Mouse (Mus musculus) splenic B cell, adult 2 months (primary cell): ENCODE results near the gene Cdk14.

Experiments
- DNase-seq: peaks from one replicate; pipeline ENCODE4 v3.0.0-alpha.2; 2011; ENCODE audit warnings: low read depth, low spot score
- H3K27me3 ChIP-seq: 2 replicates; pipeline ENCODE4 v1.6.1; 2012; ENCODE audit warnings: mild to moderate bottlenecking, low read length, moderate library complexity, mixed read lengths; ENCODE audit not compliant: control insufficient read depth, poor library complexity, insufficient read depth, severe bottlenecking
- H3K36me3 ChIP-seq: 2 replicates; pipeline ENCODE4 v1.6.1; 2012; ENCODE audit warnings: mild to moderate bottlenecking, low read length, moderate library complexity, mixed read lengths; ENCODE audit not compliant: control insufficient read depth, poor library complexity, insufficient read depth, severe bottlenecking

The Cdk14 gene

DNA sequence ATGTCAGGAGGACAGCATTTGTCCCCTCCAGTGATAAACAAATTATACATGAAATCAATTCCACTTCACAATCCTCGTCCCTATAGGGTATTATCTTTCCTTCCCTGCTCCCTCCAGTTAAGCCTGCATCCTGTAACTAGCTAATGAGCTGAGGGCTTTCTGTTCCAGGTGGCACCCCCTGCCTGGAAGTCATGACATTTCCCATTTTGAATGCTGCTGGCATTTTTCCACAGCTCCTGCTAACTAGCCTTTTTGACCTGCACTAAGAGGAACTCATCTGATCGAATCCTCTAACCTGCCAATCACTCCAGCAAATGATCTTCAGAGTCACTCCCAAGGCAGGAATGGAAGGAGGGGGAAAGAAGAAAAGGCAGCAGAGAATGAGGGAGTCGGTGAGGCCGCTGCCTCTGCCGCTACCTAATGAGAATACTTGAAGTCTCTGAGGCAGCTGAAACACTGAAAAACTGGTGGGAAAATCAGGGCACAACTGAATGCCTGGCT, 542.9 kb downstream of the Cdk14 start:
- H3K36me3 ChIP-seq: no peaks in the 10 kb centered on the region
- DNase-seq: no peak

DNA sequence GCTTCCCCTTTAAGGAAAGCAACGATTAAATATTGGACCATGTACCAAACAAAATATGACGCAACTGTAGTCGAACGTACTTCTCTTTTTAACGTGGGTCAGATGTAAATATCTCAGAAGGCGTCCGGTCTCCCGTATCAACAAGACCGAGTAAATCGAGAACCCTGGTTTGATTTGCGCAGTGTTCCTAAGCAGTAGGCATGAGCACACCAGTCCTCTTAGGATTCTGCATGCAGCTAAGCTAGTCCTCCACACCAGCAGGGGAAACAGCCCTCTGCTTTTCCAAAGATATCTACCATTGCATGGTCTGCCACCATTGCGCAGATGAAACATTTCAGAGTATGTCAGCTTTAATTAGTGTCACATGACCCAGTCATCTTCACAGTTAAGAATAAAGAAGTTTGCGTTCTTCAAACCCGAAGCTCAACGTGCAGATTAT, 543.4 kb downstream of the Cdk14 start:
- no peak for DNase-seq

More for the DNA sequence above, 542.9 kb downstream of the Cdk14 start:
- no peaks in the 10 kb centered on the region for H3K27me3 ChIP-seq

DNA sequence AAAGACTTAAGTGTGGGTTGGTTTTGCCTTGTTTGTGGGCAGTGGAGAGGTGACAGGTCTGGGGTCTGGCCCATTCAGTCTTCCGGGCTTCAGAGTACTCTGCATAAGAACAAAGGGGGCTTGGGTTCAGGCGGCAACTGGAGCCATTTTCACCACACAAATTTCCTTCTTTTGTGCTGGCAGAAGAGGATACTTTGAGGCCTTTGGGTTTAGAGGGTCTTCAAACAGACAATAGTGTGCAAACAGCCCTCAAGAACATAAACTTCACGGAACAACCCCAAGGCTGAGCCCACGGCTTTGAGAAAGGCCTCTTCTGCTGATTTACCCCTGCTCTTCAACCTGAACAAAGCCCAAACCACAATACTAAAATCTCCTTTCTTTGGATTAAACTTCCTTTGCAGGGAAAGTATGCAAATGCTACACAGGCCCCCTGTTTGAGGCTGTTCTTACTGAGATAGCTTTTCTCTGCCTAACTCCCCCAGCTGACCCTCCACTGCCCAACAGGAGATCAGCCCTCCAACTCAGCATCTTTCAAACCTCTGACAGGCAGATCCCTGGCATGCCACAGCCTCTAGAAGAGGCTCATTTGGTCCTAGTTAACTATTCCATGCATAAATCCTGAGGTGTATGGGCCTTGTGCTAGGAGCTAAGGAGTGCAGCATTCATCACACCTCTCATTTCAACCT, 549.9 kb downstream of the Cdk14 start:
- Histone ChIP-seq H3K27me3 (no peaks in the 10 kb centered on the region), H3K36me3 (no peaks in the 10 kb centered on the region)
- DNase-seq: no peak

More for the DNA sequence above, 543.4 kb downstream of the Cdk14 start:
- Histone ChIP-seq H3K27me3 (no peaks in the 10 kb centered on the region), H3K36me3 (no peaks in the 10 kb centered on the region)

DNA sequence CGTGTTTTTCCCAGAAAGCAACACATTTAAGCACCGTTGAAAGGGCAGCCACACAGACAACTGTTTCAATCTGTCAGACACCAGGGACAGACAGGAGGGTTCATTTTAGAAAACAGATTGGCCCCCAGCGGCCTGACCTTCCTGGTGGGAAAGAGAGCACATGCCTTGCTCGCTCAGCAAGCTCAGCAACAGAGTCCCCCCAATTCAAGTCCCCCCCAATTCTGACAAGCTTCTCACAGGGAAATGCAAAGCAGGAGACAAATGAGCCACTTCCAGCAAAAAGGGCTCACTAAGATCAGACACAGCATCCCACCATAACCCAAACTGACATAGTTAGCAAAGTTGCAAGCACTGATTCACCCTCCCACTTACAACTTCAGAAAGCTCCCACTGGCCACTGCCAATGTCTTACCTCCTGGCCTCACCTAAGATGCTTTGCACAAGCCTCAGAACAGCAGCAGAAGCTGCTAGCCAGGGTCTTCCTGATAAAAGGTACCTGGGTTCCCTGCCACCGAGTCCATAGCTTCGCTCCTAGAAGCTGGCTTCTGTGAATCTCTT, 551.5 kb downstream of the Cdk14 start:
- DNase-seq: no peak
- Histone ChIP-seq H3K36me3 (no peaks in the 10 kb centered on the region), H3K27me3 (no peaks in the 10 kb centered on the region)

DNA sequence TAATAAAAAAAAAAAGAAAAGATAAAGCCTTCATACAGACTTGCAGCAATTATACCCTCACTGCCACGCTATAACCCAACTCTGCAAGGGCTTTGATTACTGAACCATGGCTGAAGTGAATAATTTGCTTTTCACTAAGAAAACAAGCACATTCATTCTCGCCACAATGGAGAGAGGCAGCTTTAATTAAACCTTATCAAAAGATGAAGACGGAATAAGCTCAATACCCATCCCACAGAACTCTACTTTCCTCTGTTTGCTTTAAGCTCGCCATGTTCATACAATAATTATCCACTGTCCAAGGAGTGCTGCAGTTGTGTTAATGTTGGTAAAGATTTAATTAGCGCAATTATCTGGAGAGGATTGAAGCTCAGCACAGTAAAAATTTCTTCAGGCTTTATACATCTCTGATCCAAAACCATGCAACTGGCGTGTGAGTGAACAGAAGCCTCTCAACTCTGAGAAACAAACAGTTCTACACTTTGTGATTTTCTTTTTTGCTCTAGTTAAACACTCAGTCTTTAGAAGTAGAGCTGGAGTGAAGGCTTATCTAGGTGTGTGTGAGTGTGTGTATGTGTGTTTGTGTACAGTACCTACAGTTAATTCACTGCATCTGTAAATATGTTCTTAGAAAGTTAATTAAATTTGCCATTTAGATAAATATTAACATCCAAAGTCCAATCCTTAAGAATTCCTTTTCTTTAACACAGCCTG, 552.1 kb downstream of the Cdk14 start:
- no peak for DNase-seq
- Histone ChIP-seq H3K27me3 (no peaks in the 10 kb centered on the region), H3K36me3 (no peaks in the 10 kb centered on the region)

DNA sequence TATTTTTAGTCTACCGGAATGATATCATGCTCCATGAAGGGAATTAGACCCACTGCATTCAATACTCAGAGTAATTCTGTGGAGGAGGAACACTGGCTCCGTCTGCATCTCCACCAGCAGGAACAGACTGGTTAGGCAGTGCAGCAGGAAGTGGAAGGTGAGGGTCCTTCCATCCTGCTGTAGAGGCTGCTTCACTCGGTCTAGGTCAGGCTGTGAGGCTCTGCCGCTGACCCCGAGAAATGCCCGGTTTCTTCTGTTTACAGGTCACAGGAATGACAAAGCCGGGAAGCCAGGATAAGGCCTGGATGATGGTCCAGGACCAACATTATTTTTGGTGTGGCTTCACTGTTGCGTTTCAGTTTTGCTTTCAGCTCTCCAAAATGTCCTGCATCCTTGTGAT, 553.2 kb downstream of the Cdk14 start:
- DNase-seq: no peak
- H3K27me3 ChIP-seq: no peaks in the 10 kb centered on the region
- H3K36me3 ChIP-seq: no peaks in the 10 kb centered on the region

DNA sequence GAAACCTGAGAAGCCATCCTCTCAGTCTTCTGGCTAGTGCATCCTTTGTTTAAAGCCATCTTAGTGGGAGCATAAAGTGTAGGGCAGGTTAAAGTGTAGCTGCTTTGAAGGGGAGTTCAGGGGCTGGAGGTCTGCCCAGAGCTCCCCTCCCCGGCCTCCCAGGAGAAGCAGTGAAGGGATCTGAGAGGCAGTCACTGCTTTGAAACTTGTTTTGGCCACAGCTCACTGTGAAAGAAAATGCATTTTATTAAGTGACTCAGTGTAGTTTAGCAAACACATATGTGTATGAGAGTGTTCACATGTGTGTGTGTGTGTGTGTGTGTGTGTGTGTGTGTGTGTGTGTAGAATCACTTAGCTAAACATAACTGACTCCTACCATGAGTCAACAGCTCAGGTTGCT, 554.0 kb downstream of the Cdk14 start:
- no peak for DNase-seq
- Histone ChIP-seq H3K36me3 (no peaks in the 10 kb centered on the region), H3K27me3 (no peaks in the 10 kb centered on the region)

DNA sequence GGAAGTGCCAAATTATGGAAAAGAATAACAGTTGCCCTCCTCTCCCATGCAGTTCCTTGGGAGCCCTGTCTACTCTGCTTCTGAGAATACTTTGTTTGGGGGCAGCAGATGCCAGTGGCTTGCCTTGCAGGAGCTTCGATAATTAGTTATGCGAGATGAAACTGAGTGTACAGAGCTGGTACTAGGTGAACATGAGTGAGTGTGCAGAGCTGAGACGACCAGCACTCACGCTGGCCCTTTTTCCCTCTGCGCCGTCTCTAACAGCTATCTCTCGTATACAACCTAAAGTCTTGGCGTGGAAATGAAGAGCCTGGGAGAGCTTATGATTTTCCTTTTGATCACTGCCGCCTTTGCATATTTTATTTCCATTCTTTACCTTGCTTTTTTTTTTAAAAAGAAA, 558.5 kb downstream of the Cdk14 start:
- no peaks in the 10 kb centered on the region for H3K36me3 ChIP-seq
- no peak for DNase-seq

DNA sequence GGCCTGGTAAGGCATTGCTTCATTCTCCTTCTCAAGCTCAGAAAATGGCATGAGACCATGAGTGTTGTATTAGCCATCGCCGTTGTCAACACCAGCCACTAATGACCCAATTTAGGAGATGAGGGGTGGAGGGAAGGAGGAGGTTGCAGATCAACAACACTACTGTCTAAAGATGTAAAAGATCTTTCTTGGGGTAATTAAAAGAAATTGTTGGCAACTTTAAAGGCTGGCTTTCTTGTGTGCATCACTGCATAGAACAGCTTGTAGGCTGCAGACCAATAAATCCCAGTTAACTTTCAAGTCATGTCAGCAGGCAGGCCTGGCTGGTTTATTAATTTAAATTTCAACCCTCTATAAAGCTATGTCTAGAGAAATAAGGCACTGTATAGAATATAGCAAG, 559.0 kb downstream of the Cdk14 start:
- Histone ChIP-seq H3K27me3 (no peaks in the 10 kb centered on the region), H3K36me3 (no peaks in the 10 kb centered on the region)
- no peak for DNase-seq

More for the DNA sequence above, 558.5 kb downstream of the Cdk14 start:
- H3K27me3 ChIP-seq: no peaks in the 10 kb centered on the region

DNA sequence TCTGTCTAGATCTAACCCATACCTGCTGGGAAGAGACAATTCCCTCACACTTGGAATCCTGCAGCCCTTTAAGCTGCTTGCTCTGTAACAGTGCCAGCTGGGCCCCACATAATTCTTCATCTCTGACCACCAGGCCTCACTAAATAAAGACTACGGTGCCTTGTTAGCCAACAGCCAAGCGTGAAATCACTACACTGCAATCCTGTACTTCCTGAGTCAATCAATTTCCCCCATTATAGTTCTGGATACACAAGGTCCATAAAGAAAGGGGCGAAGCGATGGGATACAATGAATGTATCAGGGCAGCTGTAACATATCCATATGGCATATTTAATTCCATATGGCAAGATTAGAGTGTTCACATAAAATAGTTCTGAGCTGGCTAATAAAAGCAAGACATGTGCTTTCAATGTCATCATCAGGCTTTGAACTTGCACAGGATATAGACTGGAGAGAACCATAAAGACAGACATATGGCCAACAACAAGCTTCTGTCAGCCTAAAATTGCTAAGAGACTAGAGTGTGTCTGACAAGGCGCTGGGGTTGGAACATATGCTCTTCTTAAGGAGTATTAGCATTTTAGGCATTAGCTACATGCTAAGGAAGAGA, 562.0 kb downstream of the Cdk14 start:
- Histone ChIP-seq H3K36me3 (no peaks in the 10 kb centered on the region), H3K27me3 (no peaks in the 10 kb centered on the region)
- no peak for DNase-seq

DNA sequence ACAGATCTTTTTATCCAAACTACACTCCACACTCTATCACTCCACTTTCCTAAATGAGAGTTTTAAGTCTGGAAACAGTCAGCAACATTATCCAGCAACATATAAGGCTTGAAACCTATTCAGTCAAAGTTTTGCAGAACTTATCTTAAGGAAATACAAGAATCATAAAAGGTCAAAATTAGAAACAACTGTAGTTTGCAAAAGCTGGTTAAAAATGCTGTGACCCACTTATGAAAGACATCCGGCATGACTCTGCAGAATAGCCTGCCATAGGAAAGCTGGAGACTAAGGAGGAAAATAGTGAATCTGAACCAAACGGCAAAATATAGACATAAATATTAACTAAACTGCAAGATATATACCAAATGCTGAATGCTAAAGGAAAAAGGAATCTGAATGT, 566.6 kb downstream of the Cdk14 start:
- Histone ChIP-seq H3K27me3 (no peaks in the 10 kb centered on the region), H3K36me3 (no peaks in the 10 kb centered on the region)
- no peak for DNase-seq

DNA sequence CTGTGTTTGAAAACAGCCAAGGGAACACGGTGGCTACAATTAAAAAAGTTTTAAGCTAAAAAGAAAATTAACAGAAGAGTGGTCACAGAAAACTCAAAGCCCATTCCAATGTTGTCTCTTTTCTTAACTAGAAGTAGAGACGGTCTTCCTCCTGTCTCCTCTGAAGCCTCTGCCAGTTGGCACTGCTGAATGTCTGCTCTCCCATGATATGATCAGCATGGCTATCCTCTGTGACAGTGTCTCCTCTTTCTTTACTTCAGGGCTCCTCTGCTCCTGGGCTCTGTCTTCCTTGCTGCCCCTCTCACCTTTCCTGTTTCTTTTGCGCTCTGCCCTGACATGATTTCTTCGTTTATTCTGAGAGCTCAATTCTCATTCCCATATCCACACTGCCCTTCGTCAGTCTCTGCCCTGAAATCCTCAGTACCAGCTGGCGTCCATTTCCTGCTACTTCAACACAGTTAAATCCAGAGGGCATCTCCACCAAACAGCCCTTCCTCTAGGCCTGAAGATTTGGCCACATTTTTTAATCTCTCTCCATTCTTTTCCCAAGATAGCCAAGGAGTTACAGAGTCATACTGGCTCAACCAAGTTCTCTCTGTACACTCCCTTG, 567.3 kb downstream of the Cdk14 start:
- Histone ChIP-seq H3K27me3 (no peaks in the 10 kb centered on the region), H3K36me3 (no peaks in the 10 kb centered on the region)
- no peak for DNase-seq

DNA sequence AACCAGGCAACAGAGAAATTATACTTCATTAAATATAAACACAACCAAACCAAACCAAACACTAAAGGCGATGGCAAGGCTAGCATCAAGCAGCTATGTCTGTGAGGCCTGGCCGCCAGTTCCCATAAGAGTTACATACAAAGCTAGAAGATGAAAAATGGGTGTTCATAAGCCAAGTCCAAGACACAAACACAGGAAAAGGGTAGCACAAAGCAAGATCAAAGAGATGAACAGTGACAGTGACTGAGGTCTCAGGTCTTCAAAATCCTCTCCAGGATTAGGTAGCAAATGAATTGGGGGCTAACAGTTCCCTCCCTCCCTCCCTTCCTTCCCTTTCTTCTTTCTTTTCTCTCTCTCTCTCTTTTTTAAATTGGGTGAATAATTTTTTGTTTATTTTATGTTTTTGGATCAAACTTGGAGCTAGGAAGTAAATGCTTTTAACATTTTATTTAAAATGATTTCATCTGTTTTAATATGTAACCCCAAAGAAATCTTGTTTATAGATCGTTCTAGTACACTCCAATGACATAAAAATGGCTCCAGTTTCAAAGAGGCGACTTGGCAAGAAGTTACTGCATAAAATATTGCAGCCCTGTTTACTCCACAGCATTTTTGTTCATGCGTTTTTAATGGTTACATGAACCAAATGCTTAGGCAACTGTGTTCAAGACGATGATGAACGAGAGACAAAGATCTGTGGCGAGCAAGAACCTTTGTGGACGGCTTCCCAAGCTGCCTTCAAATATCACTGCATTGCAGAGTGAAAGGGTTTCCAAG, 568.0 kb downstream of the Cdk14 start:
- Histone ChIP-seq H3K36me3 (no peaks in the 10 kb centered on the region), H3K27me3 (no peaks in the 10 kb centered on the region)
- no peak for DNase-seq
